Mouse (Mus musculus) MEL (cell line): Measurements from ENCODE around the gene Cyth4. TPM values are rescaled to one million over a fixed set of nuclear protein-coding genes. Genes with fewer than 3 reads are reported as not detected.

Experiments used
- DNase-seq: peaks from one replicate; pipeline ENCODE4 v3.0.0; 2011; ENCODE audit warnings: low read depth, low spot score
- H3K27ac ChIP-seq: 2 replicates; pipeline ENCODE4 v1.5.1; 2012; ENCODE audit warnings: low read depth, mild to moderate bottlenecking, control low read depth, low read length, moderate library complexity; ENCODE audit not compliant: control insufficient read depth
- H3K27me3 ChIP-seq, 2 experiments: fragments of 150-350 bp in 1 of 2; sonication (generic) in 1 of 2; 2 replicates each; pipeline ENCODE4 v1.6.1; 2012; ENCODE audit warnings: low read length in 2 of 2, mild to moderate bottlenecking in 2 of 2, improper control_type of control experiment in 1 of 2, moderate library complexity in 1 of 2; ENCODE audit not compliant: insufficient read depth in 2 of 2, control insufficient read depth in 1 of 2
- H3K36me3 ChIP-seq, 2 experiments: 2 replicates each; pipeline ENCODE4 v1.6.1; 2012 to 2014; ENCODE audit warnings: low read length in 2 of 2, improper control_type of control experiment in 1 of 2, inconsistent platforms in 1 of 2, mild to moderate bottlenecking in 1 of 2; ENCODE audit not compliant: insufficient read depth in 2 of 2, control insufficient read depth in 1 of 2
- H3K4me1 ChIP-seq, 2 experiments: fragments of 150-350 bp in 1 of 2; sonication (generic) in 1 of 2; 2 replicates each; pipeline ENCODE4 v1.6.1; 2012; ENCODE audit warnings: low read length in 2 of 2, improper control_type of control experiment in 1 of 2, mild to moderate bottlenecking in 1 of 2; ENCODE audit not compliant: insufficient read depth in 2 of 2, control insufficient read depth in 1 of 2
- H3K4me3 ChIP-seq, 2 experiments: fragments of 150-350 bp in 1 of 2; sonication (generic) in 1 of 2; 2 replicates each; pipeline ENCODE4 v1.5.1; 2012; ENCODE audit warnings: low read depth in 2 of 2, low read length in 2 of 2, mild to moderate bottlenecking in 2 of 2, moderate library complexity in 2 of 2, control low read depth in 1 of 2, improper control_type of control experiment in 1 of 2; ENCODE audit not compliant: control insufficient read depth in 1 of 2, insufficient read depth in 1 of 2
- H3K79me2 ChIP-seq: 2 replicates; pipeline ENCODE4 v1.6.1; 2012; ENCODE audit warnings: mild to moderate bottlenecking, low read length, moderate library complexity; ENCODE audit not compliant: control insufficient read depth, poor library complexity, insufficient read depth
- H3K9ac ChIP-seq: 2 replicates; pipeline ENCODE4 v1.6.1; 2012; ENCODE audit warnings: low read depth, mild to moderate bottlenecking, control low read depth, low read length, moderate library complexity; ENCODE audit not compliant: control insufficient read depth, poor library complexity, severe bottlenecking
- H3K9me3 ChIP-seq: fragments of 150-350 bp; sonication (generic); replicated peaks from 2 replicates; pipeline ENCODE4 v1.6.1; 2012; ENCODE audit warnings: mild to moderate bottlenecking, low read length, improper control_type of control experiment, moderate library complexity; ENCODE audit not compliant: insufficient read depth
- CHD2 ChIP-seq: IDR thresholded peaks from 2 replicates; pipeline ENCODE4 v1.6.1; 2011; ENCODE audit warnings: low read length, improper control_type of control experiment
- E2F4 ChIP-seq: IDR thresholded peaks from 2 replicates; pipeline ENCODE4 v1.6.1; 2011; ENCODE audit warnings: low read depth, low read length, improper control_type of control experiment, borderline replicate concordance
- GABPA ChIP-seq: IDR thresholded peaks from 2 replicates; pipeline ENCODE4 v1.6.1; 2012; ENCODE audit warnings: low read depth, mild to moderate bottlenecking, inconsistent platforms, low read length, improper control_type of control experiment, moderate library complexity
- HCFC1 ChIP-seq: IDR thresholded peaks from 2 replicates; pipeline ENCODE4 v1.6.1; 2012; ENCODE audit warnings: low read depth, mild to moderate bottlenecking, inconsistent platforms, low read length, improper control_type of control experiment, moderate library complexity
- JUND ChIP-seq: IDR thresholded peaks from 2 replicates; pipeline ENCODE4 v1.6.1; 2011; ENCODE audit warnings: low read depth, mild to moderate bottlenecking, improper control_type of control experiment, low read length
- KAT2A ChIP-seq: conservative IDR thresholded peaks from 2 replicates; pipeline ENCODE4 v1.6.1; 2012; ENCODE audit warnings: low read depth, low read length, improper control_type of control experiment, inconsistent platforms
- MAZ ChIP-seq: IDR thresholded peaks from 2 replicates; pipeline ENCODE4 v1.6.1; 2012; ENCODE audit warnings: low read depth, mild to moderate bottlenecking, inconsistent platforms, low read length, improper control_type of control experiment
- MEF2A ChIP-seq: IDR thresholded peaks from 2 replicates; pipeline ENCODE4 v1.6.1; 2014; ENCODE audit warnings: low read depth, mild to moderate bottlenecking, inconsistent platforms, low read length, improper control_type of control experiment; ENCODE audit not compliant: poor library complexity, insufficient replicate concordance, severe bottlenecking; ENCODE audit errors: extremely low read depth
- MXI1 ChIP-seq: IDR thresholded peaks from 2 replicates; pipeline ENCODE4 v1.6.1; 2011; ENCODE audit warnings: mild to moderate bottlenecking, low read depth, low read length, improper control_type of control experiment
- MYB ChIP-seq: IDR thresholded peaks from 2 replicates; pipeline ENCODE4 v1.6.1; 2011; ENCODE audit warnings: mild to moderate bottlenecking, low read depth, low read length, improper control_type of control experiment
- MYC ChIP-seq: IDR thresholded peaks from 2 replicates; pipeline ENCODE4 v1.6.1; 2011; ENCODE audit warnings: low read depth, mild to moderate bottlenecking, low read length, improper control_type of control experiment, moderate library complexity
- NELFE ChIP-seq: IDR thresholded peaks from 2 replicates; pipeline ENCODE4 v1.6.1; 2011; ENCODE audit warnings: low read depth, low read length, improper control_type of control experiment
- NRF1 ChIP-seq: IDR thresholded peaks from 2 replicates; pipeline ENCODE4 v1.6.1; 2014; ENCODE audit warnings: low read depth, mild to moderate bottlenecking, inconsistent platforms, low read length, improper control_type of control experiment, moderate library complexity; ENCODE audit not compliant: poor library complexity, insufficient read depth, severe bottlenecking
- POLR2A ChIP-seq, 2 experiments: IDR thresholded peaks; 2 replicates each; pipeline ENCODE4 v1.6.1; 2011 to 2012; ENCODE audit warnings: low read length in 2 of 2, mild to moderate bottlenecking in 2 of 2, control low read depth in 1 of 2, improper control_type of control experiment in 1 of 2, low read depth in 1 of 2, moderate library complexity in 1 of 2; ENCODE audit not compliant: control insufficient read depth in 1 of 2, insufficient read depth in 1 of 2, poor library complexity in 1 of 2
- RAD21 ChIP-seq: IDR thresholded peaks from 2 replicates; pipeline ENCODE4 v1.6.1; 2011; ENCODE audit warnings: mild to moderate bottlenecking, low read depth, low read length, improper control_type of control experiment
- SIN3A ChIP-seq: IDR thresholded peaks from 2 replicates; pipeline ENCODE4 v1.6.1; 2012; ENCODE audit warnings: low read length, improper control_type of control experiment, inconsistent platforms
- SMC3 ChIP-seq: IDR thresholded peaks from 2 replicates; pipeline ENCODE4 v1.6.1; 2011; ENCODE audit warnings: low read depth, low read length, improper control_type of control experiment
- TAL1 ChIP-seq: IDR thresholded peaks from 2 replicates; pipeline ENCODE4 v1.6.1; 2012; ENCODE audit warnings: mild to moderate bottlenecking, inconsistent platforms, low read length, moderate library complexity, mixed read lengths
- TBP ChIP-seq: IDR thresholded peaks from 2 replicates; pipeline ENCODE4 v1.8.0; 2011; ENCODE audit warnings: low read depth, low read length, improper control_type of control experiment
- TCF12 ChIP-seq: IDR thresholded peaks from 2 replicates; pipeline ENCODE4 v1.6.1; 2014; ENCODE audit warnings: low read depth, mild to moderate bottlenecking, inconsistent platforms, low read length, improper control_type of control experiment, moderate library complexity
- UBTF ChIP-seq: IDR thresholded peaks from 2 replicates; pipeline ENCODE4 v1.6.1; 2012; ENCODE audit warnings: low read depth, mild to moderate bottlenecking, inconsistent platforms, low read length, improper control_type of control experiment, moderate library complexity, borderline replicate concordance; ENCODE audit not compliant: insufficient read depth
- USF2 ChIP-seq, 2 experiments: IDR thresholded peaks; 2 replicates each; pipeline ENCODE4 v1.6.1; 2011 to 2012; ENCODE audit warnings: improper control_type of control experiment in 2 of 2, low read length in 2 of 2, borderline replicate concordance in 1 of 2, inconsistent platforms in 1 of 2, low read depth in 1 of 2, mild to moderate bottlenecking in 1 of 2; ENCODE audit not compliant: insufficient read depth in 1 of 2
- ZKSCAN1 ChIP-seq: IDR thresholded peaks from 2 replicates; pipeline ENCODE4 v1.6.1; 2012; ENCODE audit warnings: low read depth, mild to moderate bottlenecking, inconsistent platforms, low read length, improper control_type of control experiment, moderate library complexity
- polyA plus RNA-seq, 2 experiments: library from polyadenylated mRNA; stranded (reverse) in 1 of 2; unstranded in 1 of 2; fragments of >175 nt in 1 of 2; fragments of >200 nt in 1 of 2; gene quantifications; 2 replicates each; pipeline versions ENCODE4 v1.2.1 to v1.2.4; 2012; ENCODE audit warnings: low replicate concordance in 2 of 2, low read depth in 1 of 2; ENCODE audit not compliant: insufficient read length in 2 of 2, insufficient read depth in 1 of 2, missing spikeins in 1 of 2
- total RNA-seq: library from RNA; depleted of rRNA; stranded (reverse); fragments of 300-350 nt; gene quantifications from 2 replicates; pipeline ENCODE4 v1.2.3, GENCODE M21; 2012

The Cyth4 gene
- total and polyA plus RNA-seq, 3 experiments = 8.7 to 23.5 TPM; not detected in 1

GRCm38 (mm10) chr15:78572658-78573397 is 24.0 kb upstream of the Cyth4 start, which contains the start of gene Rac2 (continued):
- no peak for TF ChIP-seq GABPA
- no peak for TF ChIP-seq SMC3
- peak; percentile 51 to 90 for TF ChIP-seq POLR2A (IDR thresholded peaks at IDR 0.05; ENCODE audit: control insufficient read depth in 1 of 2, insufficient read depth in 1 of 2, low read depth in 1 of 2, low read length in 2 of 2, poor library complexity in 1 of 2)
- TF ChIP-seq MXI1 = peak; percentile 87
- TF ChIP-seq ZKSCAN1 = peak; percentile 65; the same call in 1 of the 2 replicates
- TF ChIP-seq TCF12 = peak; percentile 68
- TF ChIP-seq USF2 (IDR thresholded peaks at IDR 0.05; ENCODE audit: borderline replicate concordance in 1 of 2, insufficient read depth in 1 of 2, low read depth in 1 of 2, low read length in 2 of 2) = no peak
- TF ChIP-seq MYB = no peak
- peak; percentile 86 for TF ChIP-seq NELFE
- peak; percentile 77 for TF ChIP-seq TBP
- TF ChIP-seq SIN3A = peak; percentile 76
- TF ChIP-seq TAL1 = no peak
- peak; percentile 91 for TF ChIP-seq MAZ
- TF ChIP-seq CHD2 = no peak

- Histone ChIP-seq H3K36me3 (peaks cover 0 to 7% of the 10 kb centered on the region in 2 experiments; a peak in 2 of 4 replicates), H3K4me3 (no peak overlapping the region), H3K9ac (no peak overlapping the region), H3K27me3 (no peaks in the 10 kb centered on the region), H3K9me3 (no peaks in the 10 kb centered on the region), H3K27ac (no peak overlapping the region), H3K79me2 (peaks cover 8% of the 10 kb centered on the region), H3K4me1 (peaks cover 3 to 18% of the 10 kb centered on the region in 2 experiments)
- no peak for TF ChIP-seq UBTF
- no peak for TF ChIP-seq MYB
- TF ChIP-seq KAT2A = no peak
- TF ChIP-seq SIN3A = no peak
- no peak for TF ChIP-seq POLR2A (IDR thresholded peaks at IDR 0.05; ENCODE audit: control insufficient read depth in 1 of 2, insufficient read depth in 1 of 2, low read depth in 1 of 2, low read length in 2 of 2, poor library complexity in 1 of 2)
- no peak for TF ChIP-seq NRF1
- TF ChIP-seq MAZ = no peak
- no peak for TF ChIP-seq NELFE
- TF ChIP-seq CHD2 = no peak
- TF ChIP-seq MYC = no peak
- TF ChIP-seq RAD21 = no peak
- TF ChIP-seq MEF2A = no peak
- no peak for TF ChIP-seq USF2 (IDR thresholded peaks at IDR 0.05; ENCODE audit: borderline replicate concordance in 1 of 2, insufficient read depth in 1 of 2, low read depth in 1 of 2, low read length in 2 of 2)
- no peak for TF ChIP-seq JUND
- no peak for TF ChIP-seq SMC3
- TF ChIP-seq ZKSCAN1 = no peak
- TF ChIP-seq HCFC1 = no peak
- TF ChIP-seq E2F4 = no peak
- no peak for TF ChIP-seq GABPA
- DNase-seq = no peak
Measured at GRCm38 (mm10) chr15:78576284-78576810, 20.5 kb upstream of the Cyth4 start.
